Mouse (Mus musculus) gastrocnemius, postnatal 25 days (tissue): Measurements from ENCODE around the gene Apmap. TPM values are rescaled to one million over a fixed set of nuclear protein-coding genes. Genes with fewer than 3 reads are reported as not detected.
A peak's percentile ranks its signal among the peaks of the same experiment; 100 is the strongest.
"Not testable (repeated sequence)": the region's sequence is repeated elsewhere in the genome, so short reads cannot be mapped to it uniquely, and the experiment has no call there.

Experiments
- DNase-seq: peaks from one replicate; pipeline ENCODE4 v3.0.0; 2022
- total RNA-seq, 2 experiments: library from RNA; stranded (reverse); gene quantifications; 1 replicate in 1 of 2; 2 replicates in 1 of 2; pipeline ENCODE4 v1.2.3; 2021

Apmap gene
- total RNA-seq, 2 experiments from 2014 or later = 17.9 to 22.3 TPM

- DNase-seq = peak; percentile 34
These were observed 13.3 kb upstream of the Apmap start for GRCm38 (mm10) chr2:150621698-150622097.

- DNase-seq = no peak
These were observed 1.7 kb upstream of the Apmap start for GRCm38 (mm10) chr2:150610097-150610496.

GRCm38 (mm10) chr2:150608872-150609560, 649 bp upstream of the Apmap start:
- no peak for DNase-seq

GRCm38 (mm10) chr2:150607086-150607485, 1.3 kb downstream of the Apmap start:
- no peak for DNase-seq

GRCm38 (mm10) chr2:150604802-150605201, 3.6 kb downstream of the Apmap start:
- DNase-seq = no peak

GRCm38 (mm10) chr2:150602166-150602565, 6.2 kb downstream of the Apmap start:
- DNase-seq = no peak

GRCm38 (mm10) chr2:150600263-150600662, 8.1 kb downstream of the Apmap start:
- DNase-seq = no peak

GRCm38 (mm10) chr2:150595411-150596190, 12.8 kb downstream of the Apmap start:
- DNase-seq = no peak

GRCm38 (mm10) chr2:150589076-150589475, 19.3 kb downstream of the Apmap start:
- no peak for DNase-seq

- no peak for DNase-seq
These were observed 28.7 kb downstream of the Apmap start for GRCm38 (mm10) chr2:150579628-150580027.

- DNase-seq = no peak
These were observed 29.8 kb downstream of the Apmap start for GRCm38 (mm10) chr2:150578603-150579002.

GRCm38 (mm10) chr2:150576256-150576655, 32.1 kb downstream of the Apmap start:
- no peak for DNase-seq

- no peak for DNase-seq
These were observed 35.9 kb downstream of the Apmap start for GRCm38 (mm10) chr2:150572463-150572862.

GRCm38 (mm10) chr2:150570761-150571160, 37.6 kb downstream of the Apmap start:
- no peak for DNase-seq

GRCm38 (mm10) chr2:150569847-150570590, 38.3 kb downstream of the Apmap start, which contains the start of gene Cst7:
Gene Cst7 (plus strand): TSS chr2:150570415.
- DNase-seq = no peak

GRCm38 (mm10) chr2:150567051-150567450, 41.3 kb downstream of the Apmap start:
- no peak for DNase-seq

- no peak for DNase-seq
These were observed 49.8 kb downstream of the Apmap start for GRCm38 (mm10) chr2:150558568-150558967.

GRCm38 (mm10) chr2:150549576-150549975, 58.8 kb downstream of the Apmap start:
- not testable (repeated sequence) for DNase-seq
